Mouse (Mus musculus): Measurements from ENCODE around the gene Trim2. TPM values are rescaled to one million over a fixed set of nuclear protein-coding genes. Genes with fewer than 3 reads are reported as not detected.
A peak's percentile ranks its signal among the peaks of the same experiment; 100 is the strongest.

Trim2 gene
- polyA plus RNA-seq, 1 experiment from 2014 or later = 9.3 TPM

- WGBS = 28% methylated on average over 8 of the region's 8 CpGs
- Histone ChIP-seq H3K27ac (replicated peaks in 1 of 2; ENCODE audit: control insufficient read depth in 1 of 2, insufficient read depth in 1 of 2, low read depth in 2 of 2, low read length in 2 of 2) (peak overlapping the region; percentile 31 to 62; a peak in 3 of 4 replicates), H3K4me3 (ENCODE audit: control insufficient read depth in 1 of 2, insufficient read depth in 1 of 2, low read depth in 1 of 2, low read length in 2 of 2) (no peak overlapping the region), H3K9ac (ENCODE audit: low read length) (no peak overlapping the region), H3K9me3 (ENCODE audit: control insufficient read depth, low read length) (no peaks in the 10 kb centered on the region), H3K4me1 (ENCODE audit: control insufficient read depth in 2 of 2, insufficient read depth in 2 of 2, low read length in 2 of 2) (peaks cover 23 to 33% of the 10 kb centered on the region in 2 experiments), H3K36me3 (ENCODE audit: control insufficient read depth, insufficient read depth, low read length) (no peaks in the 10 kb centered on the region), H3K4me2 (ENCODE audit: low read length) (0 out of 2 replicates have a peak overlapping the region, but pooled peaks have one; percentile 17), H3K27me3 (ENCODE audit: control insufficient read depth, insufficient read depth, low read length) (no peaks in the 10 kb centered on the region)
- no peak for ATAC-seq (ENCODE audit: insufficient number of reproducible peaks, insufficient read depth, low FRiP score, low read depth)
Measured at GRCm38 (mm10) chr3:84283524-84283923, 23.2 kb downstream of the Trim2 start.

- H3K9ac ChIP-seq (ENCODE audit: low read length) = 0 out of 2 replicates have a peak overlapping the region, but pooled peaks have one; percentile 35
- H3K36me3 ChIP-seq (ENCODE audit: control insufficient read depth, insufficient read depth, low read length) = no peaks in the 10 kb centered on the region
- peak overlapping the region; percentile 48 to 58 for H3K27ac ChIP-seq (replicated peaks in 1 of 2; ENCODE audit: control insufficient read depth in 1 of 2, insufficient read depth in 1 of 2, low read depth in 2 of 2, low read length in 2 of 2)
- 19% methylated on average over 10 of the region's 10 CpGs for WGBS
- peaks cover 25 to 33% of the 10 kb centered on the region in 2 experiments for H3K4me1 ChIP-seq (ENCODE audit: control insufficient read depth in 2 of 2, insufficient read depth in 2 of 2, low read length in 2 of 2)
- H3K27me3 ChIP-seq (ENCODE audit: control insufficient read depth, insufficient read depth, low read length) = no peaks in the 10 kb centered on the region
- no peak overlapping the region for H3K4me3 ChIP-seq (ENCODE audit: control insufficient read depth in 1 of 2, insufficient read depth in 1 of 2, low read depth in 1 of 2, low read length in 2 of 2)
- peak overlapping the region; percentile 32 for H3K4me2 ChIP-seq (ENCODE audit: low read length)
- no peaks in the 10 kb centered on the region for H3K9me3 ChIP-seq (ENCODE audit: control insufficient read depth, low read length)
- ATAC-seq (ENCODE audit: insufficient number of reproducible peaks, insufficient read depth, low FRiP score, low read depth) = peak; percentile 41; the same call in 1 of the 2 replicates
Measured at GRCm38 (mm10) chr3:84281936-84282371, 24.7 kb downstream of the Trim2 start.

- ATAC-seq (ENCODE audit: insufficient number of reproducible peaks, insufficient read depth, low FRiP score, low read depth) = no peak
- H3K27me3 ChIP-seq (ENCODE audit: control insufficient read depth, insufficient read depth, low read length) = no peaks in the 10 kb centered on the region
- peaks cover 22 to 41% of the 10 kb centered on the region in 2 experiments for H3K4me1 ChIP-seq (ENCODE audit: control insufficient read depth in 2 of 2, insufficient read depth in 2 of 2, low read length in 2 of 2)
- no peak overlapping the region for H3K4me3 ChIP-seq (ENCODE audit: control insufficient read depth in 1 of 2, insufficient read depth in 1 of 2, low read depth in 1 of 2, low read length in 2 of 2)
- no peak overlapping the region for H3K27ac ChIP-seq (replicated peaks in 1 of 2; ENCODE audit: control insufficient read depth in 1 of 2, insufficient read depth in 1 of 2, low read depth in 2 of 2, low read length in 2 of 2)
- 73% methylated on average over 4 of the region's 4 CpGs for WGBS
- H3K4me2 ChIP-seq (ENCODE audit: low read length) = no peak overlapping the region
- H3K9me3 ChIP-seq (ENCODE audit: control insufficient read depth, low read length) = no peaks in the 10 kb centered on the region
- H3K36me3 ChIP-seq (ENCODE audit: control insufficient read depth, insufficient read depth, low read length) = no peaks in the 10 kb centered on the region
- no peak overlapping the region for H3K9ac ChIP-seq (ENCODE audit: low read length)
Measured at GRCm38 (mm10) chr3:84278809-84279208, 27.9 kb downstream of the Trim2 start.

- H3K4me1 ChIP-seq (ENCODE audit: control insufficient read depth in 2 of 2, insufficient read depth in 2 of 2, low read length in 2 of 2) = peaks cover 17 to 31% of the 10 kb centered on the region in 2 experiments
- no peaks in the 10 kb centered on the region for H3K9me3 ChIP-seq (ENCODE audit: control insufficient read depth, low read length)
- WGBS = 30% methylated on average over 4 of the region's 4 CpGs
- no peak for ATAC-seq (ENCODE audit: insufficient number of reproducible peaks, insufficient read depth, low FRiP score, low read depth)
- peak overlapping the region; percentile 29 to 57; a peak in 3 of 4 replicates for H3K27ac ChIP-seq (replicated peaks in 1 of 2; ENCODE audit: control insufficient read depth in 1 of 2, insufficient read depth in 1 of 2, low read depth in 2 of 2, low read length in 2 of 2)
- H3K4me3 ChIP-seq (ENCODE audit: control insufficient read depth in 1 of 2, insufficient read depth in 1 of 2, low read depth in 1 of 2, low read length in 2 of 2) = no peak overlapping the region
- H3K4me2 ChIP-seq (ENCODE audit: low read length) = peak overlapping the region; percentile 21; the same call in 1 of the 2 replicates
- H3K36me3 ChIP-seq (ENCODE audit: control insufficient read depth, insufficient read depth, low read length) = no peaks in the 10 kb centered on the region
- no peaks in the 10 kb centered on the region for H3K27me3 ChIP-seq (ENCODE audit: control insufficient read depth, insufficient read depth, low read length)
- H3K9ac ChIP-seq (ENCODE audit: low read length) = no peak overlapping the region
Measured at GRCm38 (mm10) chr3:84275124-84275523, 31.6 kb downstream of the Trim2 start.

GRCm38 (mm10) chr3:84272293-84273015 is 34.2 kb downstream of the Trim2 start:
- no peak overlapping the region for H3K4me2 ChIP-seq (ENCODE audit: low read length)
- no peaks in the 10 kb centered on the region for H3K9me3 ChIP-seq (ENCODE audit: control insufficient read depth, low read length)
- H3K4me3 ChIP-seq (ENCODE audit: control insufficient read depth in 1 of 2, insufficient read depth in 1 of 2, low read depth in 1 of 2, low read length in 2 of 2) = no peak overlapping the region
- H3K9ac ChIP-seq (ENCODE audit: low read length) = no peak overlapping the region
- peaks cover 11 to 30% of the 10 kb centered on the region in 2 experiments for H3K4me1 ChIP-seq (ENCODE audit: control insufficient read depth in 2 of 2, insufficient read depth in 2 of 2, low read length in 2 of 2)
- H3K36me3 ChIP-seq (ENCODE audit: control insufficient read depth, insufficient read depth, low read length) = no peaks in the 10 kb centered on the region
- 0 out of 2 replicates have a peak, but pooled peaks cover 3% of the 10 kb centered on the region for H3K27me3 ChIP-seq (ENCODE audit: control insufficient read depth, insufficient read depth, low read length)
- ATAC-seq (ENCODE audit: insufficient number of reproducible peaks, insufficient read depth, low FRiP score, low read depth) = no peak
- no peak overlapping the region for H3K27ac ChIP-seq (replicated peaks in 1 of 2; ENCODE audit: control insufficient read depth in 1 of 2, insufficient read depth in 1 of 2, low read depth in 2 of 2, low read length in 2 of 2)
- WGBS = 87% methylated on average over 10 of the region's 10 CpGs

GRCm38 (mm10) chr3:84271794-84272193 is 34.9 kb downstream of the Trim2 start:
- H3K27ac ChIP-seq (replicated peaks in 1 of 2; ENCODE audit: control insufficient read depth in 1 of 2, insufficient read depth in 1 of 2, low read depth in 2 of 2, low read length in 2 of 2) = no peak overlapping the region
- no peak overlapping the region for H3K4me3 ChIP-seq (ENCODE audit: control insufficient read depth in 1 of 2, insufficient read depth in 1 of 2, low read depth in 1 of 2, low read length in 2 of 2)
- H3K27me3 ChIP-seq (ENCODE audit: control insufficient read depth, insufficient read depth, low read length) = 0 out of 2 replicates have a peak, but pooled peaks cover 5% of the 10 kb centered on the region
- WGBS = 88% methylated on average over 10 of the region's 10 CpGs
- no peaks in the 10 kb centered on the region for H3K36me3 ChIP-seq (ENCODE audit: control insufficient read depth, insufficient read depth, low read length)
- peaks cover 11 to 30% of the 10 kb centered on the region in 2 experiments for H3K4me1 ChIP-seq (ENCODE audit: control insufficient read depth in 2 of 2, insufficient read depth in 2 of 2, low read length in 2 of 2)
- no peak overlapping the region for H3K4me2 ChIP-seq (ENCODE audit: low read length)
- no peaks in the 10 kb centered on the region for H3K9me3 ChIP-seq (ENCODE audit: control insufficient read depth, low read length)
- no peak overlapping the region for H3K9ac ChIP-seq (ENCODE audit: low read length)
- ATAC-seq (ENCODE audit: insufficient number of reproducible peaks, insufficient read depth, low FRiP score, low read depth) = no peak

- Histone ChIP-seq H3K9ac (ENCODE audit: low read length) (no peak overlapping the region), H3K27me3 (ENCODE audit: control insufficient read depth, insufficient read depth, low read length) (0 out of 2 replicates have a peak, but pooled peaks cover 5% of the 10 kb centered on the region), H3K36me3 (ENCODE audit: control insufficient read depth, insufficient read depth, low read length) (no peaks in the 10 kb centered on the region), H3K9me3 (ENCODE audit: control insufficient read depth, low read length) (no peaks in the 10 kb centered on the region), H3K4me3 (ENCODE audit: control insufficient read depth in 1 of 2, insufficient read depth in 1 of 2, low read depth in 1 of 2, low read length in 2 of 2) (no peak overlapping the region), H3K4me2 (ENCODE audit: low read length) (no peak overlapping the region), H3K4me1 (ENCODE audit: control insufficient read depth in 2 of 2, insufficient read depth in 2 of 2, low read length in 2 of 2) (peaks cover 11 to 30% of the 10 kb centered on the region in 2 experiments), H3K27ac (replicated peaks in 1 of 2; ENCODE audit: control insufficient read depth in 1 of 2, insufficient read depth in 1 of 2, low read depth in 2 of 2, low read length in 2 of 2) (no peak overlapping the region)
- WGBS = 53% methylated on average over 6 of the region's 6 CpGs
- ATAC-seq (ENCODE audit: insufficient number of reproducible peaks, insufficient read depth, low FRiP score, low read depth) = no peak
Measured at GRCm38 (mm10) chr3:84271058-84271457, 35.6 kb downstream of the Trim2 start.
